Mouse (Mus musculus) heart, postnatal 14 days (tissue): ENCODE data around the gene Smyd4. TPM values are rescaled to one million over a fixed set of nuclear protein-coding genes. Genes with fewer than 3 reads are reported as not detected.

ENCODE experiments used
- DNase-seq, 2 experiments: peaks; one replicate each; pipeline ENCODE4 v3.0.0; 2021 to 2022
- intact Hi-C: fragments of 180-260 bp; cut with DNase I; formaldehyde crosslinking; loops from one replicate; pipeline ENCODE4 v1.15.1; 2025
- long read RNA-seq, 2 experiments: library from polyadenylated mRNA; stranded (forward); transcript quantifications; one replicate each; pipeline ENCODE4 v2.0.0; 2021
- total RNA-seq, 2 experiments: library from RNA; stranded (reverse); gene quantifications; 2 replicates each; pipeline ENCODE4 v1.2.3; 2021

Smyd4 gene
- 1 to 10 TPM; 4.2 to 4.6 TPM for total RNA-seq
- long read RNA-seq, experiment 1, partial matches to known transcripts: 0 of 4 reads
- long read RNA-seq, experiment 1, other reads (novel, unspliced or antisense): 4 of 4 reads
- long read RNA-seq, experiment 2, transcript Smyd4-201 (11 exons, 3,517 nt): major isoform, 5 of 8 reads
- long read RNA-seq, experiment 2, partial matches to known transcripts: 0 of 8 reads
- long read RNA-seq, experiment 2, other reads (novel, unspliced or antisense): 3 of 8 reads

DNA sequence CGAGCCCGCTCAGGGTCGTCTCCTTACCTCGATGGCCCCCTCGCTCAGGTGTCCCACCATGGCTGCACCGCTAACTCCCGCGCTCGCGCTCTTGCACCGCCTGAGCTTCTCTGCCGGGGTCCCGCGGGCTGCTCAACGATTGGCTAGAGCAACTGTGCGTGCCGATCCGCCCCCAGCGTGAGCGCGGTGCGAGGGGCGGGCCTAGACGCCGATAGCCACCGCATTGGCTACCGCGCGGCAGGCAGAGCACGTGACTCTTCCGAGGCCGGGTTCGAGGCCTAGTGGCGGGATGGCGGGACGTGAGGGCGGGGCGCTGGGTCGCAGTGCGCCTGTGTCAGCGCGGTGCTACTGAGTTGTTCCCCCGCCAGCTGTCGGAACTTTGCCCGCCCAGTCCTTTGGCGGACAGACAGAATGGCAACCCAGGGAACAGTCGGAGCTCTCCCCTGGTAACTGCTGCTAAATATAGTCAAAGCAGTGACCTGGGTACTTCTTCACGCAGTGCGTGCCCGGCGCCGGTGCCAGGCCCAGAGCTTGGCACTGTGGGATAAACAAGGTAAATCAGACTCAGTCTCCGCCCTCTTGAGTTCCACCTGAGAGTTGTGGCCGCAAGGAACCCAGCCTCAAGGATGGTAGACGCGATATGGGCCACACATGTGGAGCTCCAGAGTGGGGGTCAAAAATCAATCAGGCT is at the start of gene Smyd4, which contains the start of gene Rpa1:
Gene Smyd4 (plus strand): TSS at position 235 of the 691 bp plus-strand sequence.
Gene Rpa1 (minus strand): TSS at position 126 of the 691 bp plus-strand sequence.
- intact Hi-C loops: no loop called here
- peak; percentile 96 for DNase-seq

DNA sequence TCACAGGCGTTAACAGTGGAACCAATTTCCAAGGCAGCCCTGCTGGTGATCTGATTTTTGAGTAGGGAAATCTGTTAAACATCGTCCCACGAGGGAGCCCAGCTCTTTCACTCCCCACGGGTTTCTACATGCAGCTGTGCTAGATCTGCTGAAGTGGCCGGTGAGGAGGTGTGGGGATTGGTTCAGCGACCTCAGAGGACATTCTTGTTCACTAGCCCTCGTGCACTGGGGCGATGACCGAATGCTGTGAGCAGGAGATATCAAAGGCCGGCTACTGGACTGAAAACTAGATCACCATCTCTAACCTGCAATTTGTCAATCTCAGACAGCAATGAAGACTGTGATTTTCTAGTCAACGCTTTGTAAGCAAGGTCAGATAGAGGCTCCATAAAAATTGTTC is 49.7 kb upstream of the Smyd4 start:
- DNase-seq: no peak
- intact Hi-C loops: no loop called here

DNA sequence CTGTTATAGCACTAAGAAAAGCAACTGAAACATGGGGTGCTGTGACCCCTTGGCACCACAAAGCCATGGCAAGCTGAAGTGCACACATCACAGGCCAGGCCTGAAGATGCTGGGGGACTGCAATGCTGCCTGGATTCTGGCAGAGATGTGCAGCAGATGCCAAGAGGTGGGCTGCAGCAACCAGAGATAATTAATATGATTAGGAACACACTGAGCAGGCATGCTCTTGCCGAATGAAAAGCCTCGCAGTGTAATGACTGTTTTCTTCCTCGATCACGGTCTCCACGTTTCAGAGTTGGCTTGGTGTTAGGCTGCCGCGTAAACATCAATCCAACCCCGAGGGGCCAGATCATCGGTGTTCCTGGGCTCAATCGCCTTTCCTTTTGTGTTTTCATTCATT is 48.4 kb upstream of the Smyd4 start:
- no peak for DNase-seq
- intact Hi-C loops: no loop called here

GRCm38 (mm10) chr11:75300954-75301353 is 47.3 kb upstream of the Smyd4 start:
- intact Hi-C loops: no loop called here
- DNase-seq: no peak

- DNase-seq: no peak
- intact Hi-C loops: no loop called here
These were observed 43.4 kb upstream of the Smyd4 start for GRCm38 (mm10) chr11:75304797-75305196.

GRCm38 (mm10) chr11:75308650-75309049 is 39.6 kb upstream of the Smyd4 start:
- DNase-seq: no peak
- intact Hi-C loops: no loop called here

DNA sequence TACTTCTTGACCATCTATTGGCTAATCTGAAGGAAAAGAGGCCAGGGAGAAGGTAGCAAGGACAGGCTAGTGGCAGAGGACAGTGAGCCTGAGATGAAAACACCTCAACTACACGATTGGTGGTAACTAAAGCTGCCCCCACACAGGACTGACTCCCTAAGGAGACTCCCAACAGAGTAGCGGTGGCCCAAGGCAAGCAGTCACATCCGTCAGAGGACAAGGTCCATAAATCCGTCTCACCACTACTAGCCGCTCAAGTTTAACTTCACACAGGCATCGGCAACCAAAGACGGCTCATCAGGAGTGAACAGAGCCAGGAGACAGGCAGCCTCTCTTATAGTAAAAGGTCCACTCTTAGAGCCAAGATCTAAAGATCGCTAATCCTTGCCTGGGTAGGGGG is 37.4 kb upstream of the Smyd4 start:
- DNase-seq: no peak
- intact Hi-C loops: no loop called here

GRCm38 (mm10) chr11:75311751-75312150 is 36.5 kb upstream of the Smyd4 start:
- no peak for DNase-seq
- intact Hi-C loops: no loop called here

DNA sequence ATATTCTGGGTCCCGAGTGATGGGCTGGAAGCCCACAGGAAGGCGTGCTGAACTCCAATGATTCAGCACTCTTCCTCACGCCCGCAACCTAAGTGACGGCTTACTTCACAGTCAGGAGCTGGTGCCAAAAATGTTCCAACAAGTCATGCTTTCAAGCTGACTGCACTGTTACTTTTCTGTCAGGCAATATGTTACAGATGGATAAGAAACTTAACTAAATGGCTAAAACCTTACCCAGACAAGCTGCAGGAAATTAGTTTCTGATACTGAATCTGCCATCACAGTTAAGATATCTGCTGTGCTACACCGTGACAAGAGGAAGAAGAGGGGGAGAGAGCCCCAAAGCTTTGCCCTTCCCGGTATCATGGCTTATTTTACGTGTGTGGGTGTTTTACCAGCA is 34.4 kb upstream of the Smyd4 start:
- intact Hi-C loops: no loop called here
- no peak for DNase-seq

GRCm38 (mm10) chr11:75318351-75319221 is 29.6 kb upstream of the Smyd4 start:
- intact Hi-C loops: no loop called here

DNA sequence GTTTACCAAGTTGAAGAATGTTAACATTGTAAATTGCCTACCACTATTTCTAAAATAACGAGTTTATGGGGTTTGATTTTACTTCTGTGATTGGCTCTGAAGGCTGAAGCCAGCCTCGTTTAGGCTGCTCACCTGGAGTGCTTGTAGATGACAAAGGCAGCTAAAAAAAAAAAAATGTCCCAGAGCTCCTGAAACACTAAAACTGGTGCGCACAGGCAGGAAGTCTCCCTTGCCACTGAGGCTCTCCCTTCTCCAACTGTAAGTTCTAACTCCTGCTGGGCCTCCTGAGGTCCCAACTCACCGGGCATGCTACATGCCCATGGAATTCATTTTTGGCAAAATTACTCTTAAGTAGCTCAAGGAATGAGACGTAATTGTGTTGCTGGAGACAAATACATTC is 29.0 kb upstream of the Smyd4 start:
- intact Hi-C loops: no loop called here
- no peak for DNase-seq

More at GRCm38 (mm10) chr11:75318351-75319221, 29.6 kb upstream of the Smyd4 start:
- DNase-seq: no peak

- intact Hi-C loops: no loop called here
- no peak for DNase-seq
These were observed 24.9 kb upstream of the Smyd4 start for GRCm38 (mm10) chr11:75323326-75323737.

- DNase-seq: no peak
- intact Hi-C loops: no loop called here
These were observed 23.8 kb upstream of the Smyd4 start for GRCm38 (mm10) chr11:75324433-75324832.

DNA sequence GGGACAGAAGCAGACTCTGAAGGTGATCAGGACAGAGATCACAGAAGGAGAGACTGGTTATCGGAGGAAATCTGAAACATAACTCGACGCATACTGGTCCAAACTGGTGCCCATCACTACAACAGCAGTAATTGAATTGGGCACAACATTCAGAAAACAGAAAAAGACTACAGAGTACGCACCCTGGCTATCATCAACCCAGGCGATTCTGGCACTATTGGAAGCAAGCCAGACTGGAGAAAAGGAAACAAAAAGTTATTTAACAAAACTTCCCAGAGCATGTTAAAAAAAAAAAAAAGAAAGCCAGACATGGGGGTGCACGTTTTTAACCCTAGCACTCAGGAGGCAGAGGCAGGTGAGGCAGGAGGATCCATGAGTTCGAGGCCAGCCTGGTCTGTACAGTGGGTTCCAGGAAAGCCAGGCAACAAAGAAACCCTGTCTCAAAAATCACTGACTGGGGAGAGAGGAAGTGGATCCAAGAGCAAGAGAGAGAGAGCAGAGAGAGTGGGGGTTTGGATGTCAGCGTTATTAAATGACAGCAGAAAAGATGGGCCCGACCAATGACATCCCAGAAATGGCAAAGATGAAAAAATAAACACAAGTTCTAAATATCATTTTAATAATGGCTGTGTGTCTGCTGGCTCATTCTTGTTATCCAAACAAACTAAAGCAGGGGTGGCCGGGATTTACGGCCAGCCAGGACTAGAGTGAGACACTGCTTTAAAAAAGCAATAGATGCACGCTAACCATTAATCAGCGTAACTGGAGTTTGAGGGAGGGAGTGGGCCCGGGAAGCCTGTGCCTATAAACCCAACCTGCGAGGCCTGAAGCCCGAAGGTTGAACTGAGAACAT is 22.9 kb upstream of the Smyd4 start:
- intact Hi-C loops: no loop called here

GRCm38 (mm10) chr11:75325969-75326311 is 22.3 kb upstream of the Smyd4 start:
- DNase-seq: no peak
- intact Hi-C loops: no loop called here

More for the DNA sequence above, 22.9 kb upstream of the Smyd4 start:
- no peak for DNase-seq

- DNase-seq: no peak
- intact Hi-C loops: no loop called here
These were observed 11.6 kb upstream of the Smyd4 start for GRCm38 (mm10) chr11:75336676-75337075.

DNA sequence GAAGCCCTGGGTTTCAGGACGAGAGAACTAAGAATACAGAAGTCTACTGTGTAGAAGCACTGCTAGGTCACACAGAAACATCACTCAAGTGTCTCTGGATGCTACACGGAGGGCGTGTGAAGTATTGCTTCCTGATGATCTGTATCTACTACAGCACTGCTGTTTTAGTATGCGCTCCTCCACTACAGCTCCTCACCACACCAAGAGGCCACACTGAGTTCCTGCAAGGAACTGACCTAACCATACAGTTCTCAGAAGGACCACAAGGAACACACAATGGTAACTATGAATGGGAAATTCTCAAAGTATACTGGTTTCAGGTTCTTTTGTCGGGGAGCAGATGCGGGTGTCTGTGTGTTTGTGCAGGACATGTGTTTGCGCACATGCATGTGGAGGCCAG is 11.0 kb upstream of the Smyd4 start:
- intact Hi-C loops: no loop called here
- DNase-seq: no peak

DNA sequence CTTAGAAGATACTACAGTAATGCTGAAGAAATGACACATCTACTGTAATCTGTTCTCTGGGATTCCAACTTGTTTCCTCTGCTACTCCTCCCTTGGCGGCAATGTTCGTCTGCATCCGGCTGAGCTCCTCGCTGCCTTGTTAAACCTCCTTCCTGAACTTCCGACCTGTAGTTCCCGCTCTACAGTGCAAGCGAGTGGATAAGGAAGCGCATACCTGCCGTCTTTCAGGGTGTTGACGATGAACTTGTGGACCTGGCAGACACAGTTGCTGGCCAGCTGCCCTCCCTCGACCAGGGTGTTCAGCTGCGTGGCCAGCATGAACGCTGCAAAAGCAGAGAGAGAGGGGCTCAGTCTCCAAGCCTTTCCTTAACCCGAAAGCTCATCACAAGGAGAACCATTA is 8.2 kb upstream of the Smyd4 start:
- intact Hi-C loops: no loop called here
- peak; percentile 12 to 26 for DNase-seq

DNA sequence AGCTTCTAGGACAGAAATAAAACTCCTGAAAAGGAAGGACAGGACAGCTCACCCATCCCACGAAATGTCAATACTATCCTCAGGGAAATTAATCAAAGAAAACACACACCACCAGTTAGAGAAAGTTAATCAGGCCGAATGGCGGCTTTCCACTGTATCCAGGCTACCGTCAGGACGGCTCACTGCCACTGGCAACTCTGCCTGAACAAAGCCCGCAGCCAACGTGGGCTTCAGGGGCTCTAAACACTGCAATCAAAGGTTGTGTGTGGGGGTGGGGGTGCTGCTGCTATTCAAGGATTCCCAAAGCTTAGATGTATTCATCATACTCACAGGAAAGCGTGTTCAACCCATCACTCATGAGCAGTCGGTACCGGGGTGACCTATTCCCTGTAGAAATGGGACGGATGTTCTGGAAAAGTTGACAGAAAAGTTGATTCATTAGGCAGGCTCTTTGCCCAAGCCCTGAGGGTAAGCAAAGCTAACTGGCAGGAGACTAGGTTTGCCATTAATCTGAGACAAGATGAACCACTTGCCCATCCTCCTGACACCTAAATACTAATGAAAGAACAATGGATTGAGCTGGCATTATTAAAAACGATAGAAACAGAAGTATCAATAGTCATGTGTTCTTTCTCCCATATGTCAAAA is 7.4 kb upstream of the Smyd4 start:
- intact Hi-C loops: no loop called here

DNA sequence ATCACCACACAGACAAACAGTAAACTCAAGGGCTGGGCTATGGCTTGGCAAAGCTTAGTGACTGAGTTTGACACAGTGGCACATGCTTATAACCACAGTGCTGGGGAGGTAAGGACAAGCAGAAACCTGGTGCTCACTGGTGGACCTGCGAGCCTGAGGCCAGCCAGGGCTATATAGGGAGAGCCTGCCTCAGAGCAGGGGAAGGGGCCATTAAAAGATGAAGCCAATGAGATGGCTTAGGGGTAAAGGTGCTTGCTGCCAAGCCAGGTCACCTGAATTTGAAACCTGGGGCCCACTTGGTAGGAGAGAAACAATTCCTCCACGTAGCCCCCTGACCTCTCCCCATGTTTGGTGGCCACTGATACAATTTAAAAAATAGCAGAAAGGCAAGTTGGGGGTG is 5.1 kb upstream of the Smyd4 start:
- intact Hi-C loops: no loop called here
- DNase-seq: no peak

More for the DNA sequence above, 7.4 kb upstream of the Smyd4 start:
- no peak for DNase-seq
